Mouse (Mus musculus): Measurements from ENCODE around the gene Gm21188. TPM values are rescaled to one million over a fixed set of nuclear protein-coding genes. Genes with fewer than 3 reads are reported as not detected.
"Not testable (repeated sequence)": the region's sequence is repeated elsewhere in the genome, so short reads cannot be mapped to it uniquely, and the experiment has no call there.

Gene Gm21188
- total RNA-seq, 1 experiment from 2014 or later: 18.7 TPM

- ATAC-seq (ENCODE audit: extremely low read depth, insufficient number of reproducible peaks, low FRiP score, poor library complexity, severe bottlenecking): not testable (repeated sequence)
Observed at GRCm38 (mm10) chr13:120031676-120032075, 20.3 kb downstream of the Gm21188 start.

GRCm38 (mm10) chr13:120027368-120027767, 24.6 kb downstream of the Gm21188 start:
- not testable (repeated sequence) for ATAC-seq (ENCODE audit: extremely low read depth, insufficient number of reproducible peaks, low FRiP score, poor library complexity, severe bottlenecking)

DNA sequence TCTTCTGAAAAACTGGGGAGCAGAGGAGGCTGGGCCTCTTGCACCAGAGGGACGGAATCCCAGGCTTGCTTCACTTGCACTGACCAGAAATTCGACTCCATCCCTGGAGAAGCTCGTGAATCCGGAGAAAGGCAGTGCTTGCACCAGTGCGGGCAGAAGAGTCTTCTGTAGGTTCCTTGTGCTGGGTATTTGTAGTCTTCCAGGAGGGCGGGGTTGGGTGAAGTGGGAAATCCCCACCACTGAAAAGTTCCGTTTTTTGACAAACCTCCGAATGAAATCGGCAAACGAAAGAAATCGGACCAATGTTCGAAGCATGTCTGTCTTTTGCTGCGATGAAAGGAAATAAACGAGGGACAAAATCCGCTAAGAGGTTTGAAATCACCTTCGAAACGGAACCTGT, 25.1 kb downstream of the Gm21188 start, which contains the start of gene Gm36079:
Gm36079 (minus strand) TSS at position 101 of the 400 bp plus-strand sequence.
- not testable (repeated sequence) for ATAC-seq (ENCODE audit: extremely low read depth, insufficient number of reproducible peaks, low FRiP score, poor library complexity, severe bottlenecking)

DNA sequence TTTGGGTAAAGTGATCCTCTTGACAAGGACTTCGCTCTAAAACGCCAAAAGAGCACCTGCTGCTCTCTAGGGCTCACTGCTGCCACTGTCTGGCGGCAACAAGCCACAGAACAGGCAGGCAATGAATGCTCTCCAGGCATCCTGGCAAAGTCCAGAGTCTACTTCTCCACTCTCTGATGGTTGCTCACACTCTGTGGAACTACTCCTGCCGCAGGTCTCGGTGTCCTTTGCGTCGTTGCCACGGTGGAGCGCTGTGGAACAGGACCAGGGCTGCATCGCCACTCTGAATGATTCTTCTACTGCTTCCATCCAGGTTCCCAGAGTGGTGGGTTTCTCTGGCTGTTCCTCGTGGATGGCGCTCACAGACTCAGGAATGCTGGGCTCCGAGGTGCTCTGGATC, 25.6 kb downstream of the Gm21188 start:
- not testable (repeated sequence) for ATAC-seq (ENCODE audit: extremely low read depth, insufficient number of reproducible peaks, low FRiP score, poor library complexity, severe bottlenecking)

DNA sequence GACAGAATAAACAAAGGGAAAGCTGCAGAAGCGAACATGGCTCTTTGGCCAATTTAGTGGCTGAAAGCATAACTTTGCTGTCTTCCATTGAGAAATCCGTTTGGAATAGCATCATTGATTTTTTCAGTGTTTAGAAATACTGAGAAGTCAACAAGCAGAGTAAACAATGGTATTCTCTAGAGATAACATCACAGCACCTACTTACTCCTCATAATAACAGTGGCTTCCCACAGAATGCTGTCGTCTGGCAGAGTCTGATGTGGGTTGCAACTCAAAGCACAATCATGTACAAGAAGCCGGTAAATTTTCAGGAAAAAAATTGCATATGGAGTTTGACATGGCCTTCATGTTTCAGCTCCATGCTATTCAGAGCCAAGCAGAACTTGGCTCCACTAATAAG, 26.4 kb downstream of the Gm21188 start:
- ATAC-seq (ENCODE audit: extremely low read depth, insufficient number of reproducible peaks, low FRiP score, poor library complexity, severe bottlenecking): not testable (repeated sequence)

DNA sequence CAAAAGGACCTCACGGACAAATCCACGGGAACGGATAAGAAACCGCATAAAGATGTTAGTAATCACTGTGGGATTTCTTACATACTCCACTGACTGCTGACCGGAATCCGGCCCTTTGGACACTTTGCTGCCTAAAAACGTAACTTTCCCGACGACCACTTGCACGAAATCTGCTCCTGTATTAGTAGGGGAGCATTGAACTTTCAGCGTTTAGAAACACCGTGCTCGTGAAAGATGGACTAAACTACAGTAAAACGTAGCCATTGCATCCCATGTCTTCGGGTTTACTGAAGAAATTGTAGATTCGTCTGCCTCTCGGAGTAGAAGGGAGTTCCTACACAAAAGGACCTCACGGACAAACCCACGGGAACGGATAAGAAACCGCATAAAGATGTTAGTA, 27.0 kb downstream of the Gm21188 start:
- ATAC-seq (ENCODE audit: extremely low read depth, insufficient number of reproducible peaks, low FRiP score, poor library complexity, severe bottlenecking): not testable (repeated sequence)

GRCm38 (mm10) chr13:120024581-120024980, 27.4 kb downstream of the Gm21188 start:
- not testable (repeated sequence) for ATAC-seq (ENCODE audit: extremely low read depth, insufficient number of reproducible peaks, low FRiP score, poor library complexity, severe bottlenecking)

GRCm38 (mm10) chr13:120021477-120021876, 30.5 kb downstream of the Gm21188 start:
- ATAC-seq (ENCODE audit: extremely low read depth, insufficient number of reproducible peaks, low FRiP score, poor library complexity, severe bottlenecking): peak; percentile 60; the same call in 1 of the 2 replicates

DNA sequence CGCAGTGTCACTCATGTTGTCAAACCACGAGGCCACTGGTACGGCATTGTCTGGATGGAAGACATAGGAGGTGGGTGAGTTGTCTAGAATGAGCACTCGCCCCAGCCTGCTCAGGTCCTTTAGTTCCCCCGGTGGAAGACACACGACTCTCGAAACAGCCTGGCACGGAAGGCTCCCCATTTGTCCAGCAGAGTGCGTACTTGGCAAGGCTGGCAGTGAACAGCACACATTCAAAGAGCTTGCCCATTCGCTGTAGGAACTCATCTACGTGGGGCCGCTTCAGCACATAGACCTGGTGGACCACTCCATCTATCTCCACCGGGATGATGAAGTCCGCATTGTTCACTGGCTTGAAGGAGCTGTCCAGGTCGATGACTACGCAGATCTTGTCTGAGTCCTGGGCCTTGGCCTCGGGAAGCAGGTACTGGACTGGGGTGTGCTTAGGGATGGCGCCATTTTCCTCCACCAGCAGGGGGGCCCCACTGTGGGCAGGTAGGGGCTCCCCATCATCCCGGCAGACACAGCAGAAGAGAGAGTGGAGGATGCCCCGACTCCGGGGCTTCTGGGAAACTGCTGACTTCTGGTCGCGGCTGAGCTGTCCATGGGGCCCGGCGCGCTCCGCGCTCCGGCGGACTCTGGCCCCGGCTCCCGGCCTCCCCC, 36.5 kb downstream of the Gm21188 start:
- ATAC-seq (ENCODE audit: extremely low read depth, insufficient number of reproducible peaks, low FRiP score, poor library complexity, severe bottlenecking): peak; percentile 72

DNA sequence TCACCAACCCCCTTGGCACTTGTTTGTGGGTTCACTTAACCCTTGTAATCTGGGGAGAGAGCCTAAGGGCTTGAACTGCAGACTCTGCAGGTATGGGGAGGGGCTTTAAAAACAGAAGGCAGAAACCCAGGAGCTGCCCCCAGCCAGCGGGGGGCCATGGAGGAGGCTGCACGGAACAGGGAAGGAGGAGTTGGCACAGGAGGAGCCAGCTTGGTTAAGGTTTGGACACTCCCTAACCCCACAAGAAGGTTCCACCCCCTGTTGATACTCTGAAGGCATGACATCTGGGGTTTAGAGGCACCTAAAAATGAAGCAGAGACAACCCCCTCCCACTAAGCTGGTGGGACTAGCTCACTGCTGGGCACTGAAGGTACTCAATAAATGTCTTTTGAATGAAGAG, 38.0 kb downstream of the Gm21188 start:
- ATAC-seq (ENCODE audit: extremely low read depth, insufficient number of reproducible peaks, low FRiP score, poor library complexity, severe bottlenecking): peak; percentile 14; the same call in 1 of the 2 replicates

DNA sequence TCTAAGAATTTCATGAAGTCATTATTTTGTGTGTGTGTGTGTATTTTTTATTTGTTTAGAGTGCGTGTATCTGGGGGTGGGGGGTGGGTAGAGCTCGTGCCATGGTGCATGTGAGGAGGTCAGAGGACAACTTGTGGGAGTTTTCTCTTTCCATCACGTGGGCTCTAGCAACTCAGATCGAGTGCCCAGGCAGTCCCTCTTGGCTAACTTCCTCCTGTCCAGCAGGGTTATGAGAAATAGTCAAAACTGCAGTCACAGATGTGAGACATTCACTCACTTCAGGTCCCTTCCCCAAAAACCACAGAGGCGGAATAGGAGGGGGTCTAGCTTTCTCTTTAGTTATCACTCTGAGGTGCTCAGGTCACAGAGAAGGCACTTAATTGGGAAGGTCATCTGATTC, 38.5 kb downstream of the Gm21188 start:
- peak; percentile 60 for ATAC-seq (ENCODE audit: extremely low read depth, insufficient number of reproducible peaks, low FRiP score, poor library complexity, severe bottlenecking)

DNA sequence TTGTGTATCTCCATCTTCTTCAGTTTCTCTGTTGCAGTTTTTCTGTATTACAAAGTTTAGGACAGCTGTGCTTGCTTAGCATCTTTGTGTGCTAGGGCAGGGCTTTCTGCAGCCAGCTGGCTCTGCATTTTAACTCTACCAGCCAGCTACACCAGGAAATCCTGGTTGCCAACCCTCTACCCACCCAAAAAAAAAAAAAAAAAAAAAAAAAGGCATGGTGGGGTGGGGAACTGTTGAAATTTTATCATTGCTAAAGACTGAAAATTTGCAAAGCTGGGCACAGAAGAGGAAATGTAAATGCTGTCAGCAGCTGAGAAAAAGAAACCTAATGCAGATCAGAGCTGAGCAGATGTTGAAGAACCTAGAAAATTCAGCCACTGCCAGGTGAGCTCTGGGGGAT, 41.9 kb downstream of the Gm21188 start:
- ATAC-seq (ENCODE audit: extremely low read depth, insufficient number of reproducible peaks, low FRiP score, poor library complexity, severe bottlenecking): not testable (repeated sequence)

GRCm38 (mm10) chr13:119999215-119999614, 52.8 kb downstream of the Gm21188 start:
- not testable (repeated sequence) for ATAC-seq (ENCODE audit: extremely low read depth, insufficient number of reproducible peaks, low FRiP score, poor library complexity, severe bottlenecking)

- ATAC-seq (ENCODE audit: extremely low read depth, insufficient number of reproducible peaks, low FRiP score, poor library complexity, severe bottlenecking): peak; percentile 99
Observed at GRCm38 (mm10) chr13:119998442-119999086, 53.4 kb downstream of the Gm21188 start.

DNA sequence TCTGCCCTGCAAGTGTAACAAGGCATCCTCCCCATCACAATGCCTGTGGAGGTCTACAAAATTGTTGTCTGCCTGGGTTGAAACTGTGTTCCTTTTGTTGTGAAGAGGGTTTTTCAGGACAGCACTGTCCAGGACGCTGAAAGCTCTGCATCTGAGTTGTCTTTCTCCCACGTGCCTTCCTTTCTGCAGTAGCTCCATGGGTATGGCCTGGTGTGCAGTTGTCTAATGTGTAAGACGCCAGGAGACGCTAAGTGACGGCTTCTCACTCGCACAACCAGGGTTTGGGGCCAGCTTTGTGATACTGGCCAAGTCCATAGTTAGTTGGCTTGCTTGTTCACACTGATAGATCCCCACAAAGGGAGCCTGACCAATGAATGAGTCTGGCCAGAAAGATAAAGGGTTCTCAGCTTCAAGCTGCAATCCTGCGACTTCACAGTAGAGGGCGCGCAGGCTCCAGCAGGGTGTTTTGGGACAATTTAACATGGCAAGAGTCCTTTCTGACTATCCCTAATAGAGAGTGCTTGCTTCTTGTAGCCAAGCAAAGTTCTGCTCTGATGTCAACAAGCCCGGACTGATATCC, 60.0 kb downstream of the Gm21188 start:
- ATAC-seq (ENCODE audit: extremely low read depth, insufficient number of reproducible peaks, low FRiP score, poor library complexity, severe bottlenecking): peak; percentile 74

DNA sequence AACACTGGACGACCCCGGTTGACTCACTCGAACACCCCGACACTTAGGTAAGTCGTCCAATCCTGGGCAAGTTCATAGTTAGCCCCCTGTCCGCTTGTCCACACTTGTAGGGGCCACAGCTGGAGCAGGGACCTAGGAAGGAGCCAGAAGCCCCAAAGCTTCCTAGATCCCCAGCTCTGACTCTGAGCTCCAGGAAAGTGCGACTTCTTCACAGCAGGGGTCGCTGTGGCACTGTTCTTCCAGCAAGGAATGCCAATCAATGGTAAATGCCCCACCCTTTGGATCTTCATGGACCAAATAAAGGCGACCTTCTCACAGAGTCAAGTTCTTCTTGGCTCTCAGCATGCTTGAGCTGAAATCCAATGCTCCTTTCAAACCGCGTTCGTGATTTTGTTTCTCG, 60.7 kb downstream of the Gm21188 start:
- ATAC-seq (ENCODE audit: extremely low read depth, insufficient number of reproducible peaks, low FRiP score, poor library complexity, severe bottlenecking): 0 out of 2 replicates have a peak, but pooled peaks have one; percentile 39

Measured in neutrophil, adult 5-6 weeks (primary cell).